Mouse (Mus musculus) midbrain, embryonic 10.5 days (tissue): ENCODE measurements at regions not wholly inside any gene's neighbourhood (a gene's known extent, or its start where the extent isn't known, plus 50 kb on each side); places are given as distances from the start of the nearest gene placed in this dataset.

ENCODE experiments used
- DNase-seq: peaks from one replicate; pipeline ENCODE4 v3.0.0-alpha.2; 2017; ENCODE audit warnings: low spot score
- H3K27ac ChIP-seq: fragments of 300-500 bp; sonication (generic); replicated peaks from 2 replicates; pipeline ENCODE4 v1.5.1; 2016; ENCODE audit warnings: mild to moderate bottlenecking
- H3K27me3 ChIP-seq: fragments of 300-500 bp; sonication (generic); 2 replicates; pipeline ENCODE4 v1.6.1; 2016; ENCODE audit warnings: low read depth, mild to moderate bottlenecking; ENCODE audit not compliant: poor library complexity, severe bottlenecking
- H3K36me3 ChIP-seq: fragments of 300-500 bp; sonication (generic); 2 replicates; pipeline ENCODE4 v1.6.1; 2016; ENCODE audit warnings: mild to moderate bottlenecking, moderate library complexity
- H3K4me1 ChIP-seq: fragments of 300-500 bp; sonication (generic); 2 replicates; pipeline ENCODE4 v1.6.1; 2016
- H3K4me3 ChIP-seq: fragments of 300-500 bp; sonication (generic); 2 replicates; pipeline ENCODE4 v1.5.1; 2016; ENCODE audit warnings: mild to moderate bottlenecking, moderate library complexity
- H3K9me3 ChIP-seq: fragments of 300-500 bp; sonication (generic); replicated peaks from 2 replicates; pipeline ENCODE4 v1.6.1; 2016; ENCODE audit warnings: mild to moderate bottlenecking
- WGBS: fragments of 180-500 bp; shearing (Covaris S2); methylation state at CpG from one replicate; pipeline ENCODE4 v1.1.7; 2016; 5-methylcytosine and 5-hydroxymethylcytosine counted together

DNA sequence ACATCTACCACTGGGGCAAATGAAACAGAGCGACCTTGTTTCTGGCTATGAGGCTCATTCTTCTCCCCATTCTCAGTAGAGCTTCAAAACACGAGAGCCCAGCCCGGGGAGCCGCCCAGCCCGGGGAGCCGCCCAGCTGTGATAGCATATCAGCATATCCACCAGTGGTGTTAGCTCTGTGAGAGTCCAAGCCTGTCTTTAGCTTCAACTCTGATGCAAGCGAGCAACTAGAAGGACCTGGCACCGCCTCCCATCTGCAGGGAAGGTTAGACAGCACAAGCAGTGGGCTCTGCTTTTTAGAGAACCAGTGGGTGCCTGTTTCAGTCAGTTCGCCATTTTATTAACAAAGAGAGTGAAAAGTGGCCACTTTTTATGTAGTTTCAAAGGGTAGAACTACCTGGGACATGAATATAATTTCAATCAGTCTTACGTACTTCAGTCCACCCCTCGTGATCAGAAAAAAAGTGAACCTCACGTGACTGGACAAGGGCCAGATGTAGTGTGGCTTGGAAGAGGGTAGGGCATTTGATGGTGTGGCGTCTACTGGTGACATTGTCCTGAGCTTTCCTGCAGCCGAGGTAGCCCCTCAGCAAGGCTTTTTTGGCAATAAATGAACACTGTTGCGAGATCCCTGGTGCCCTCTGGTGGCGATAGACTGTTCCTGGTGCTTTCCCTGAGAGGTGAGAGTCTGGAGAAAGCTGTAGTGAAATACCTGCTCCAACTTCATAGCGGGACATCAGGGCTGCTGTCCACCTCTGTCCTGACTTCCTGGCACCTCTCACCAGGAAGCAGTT lies 121.0 kb downstream of the Amer3 start:
- Histone ChIP-seq H3K27me3 (no peaks in the 10 kb centered on the region), H3K4me3 (no peak overlapping the region), H3K9me3 (no peaks in the 10 kb centered on the region), H3K36me3 (no peaks in the 10 kb centered on the region), H3K4me1 (no peaks in the 10 kb centered on the region; the same call in 1 of the 2 replicates), H3K27ac (no peak overlapping the region)
- peak; percentile 59 for DNase-seq
- WGBS, result 50% methylated on average over 17 of the region's 17 CpGs

DNA sequence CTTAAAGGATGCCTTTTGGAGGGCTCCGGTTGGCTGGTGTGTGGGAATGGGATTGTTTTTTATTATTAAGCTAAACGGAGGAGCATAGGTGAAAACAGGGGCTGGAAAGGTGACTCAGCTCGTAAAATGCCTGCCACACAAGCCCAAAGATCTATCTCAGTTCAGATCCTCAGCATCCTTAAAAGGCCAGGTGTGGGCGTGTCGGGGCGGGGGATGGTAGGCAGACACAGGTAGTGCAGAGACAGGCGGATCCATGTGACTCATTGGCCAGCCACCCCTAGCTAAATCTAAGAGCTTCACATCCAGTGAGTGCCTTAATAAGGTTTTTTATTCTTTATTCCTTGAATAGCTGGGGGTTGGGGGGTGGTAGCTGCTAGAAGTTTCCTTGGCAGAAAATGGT lies 122.0 kb downstream of the Amer3 start:
- Histone ChIP-seq H3K9me3 (no peaks in the 10 kb centered on the region), H3K27ac (no peak overlapping the region), H3K4me1 (no peaks in the 10 kb centered on the region; the same call in 1 of the 2 replicates), H3K4me3 (no peak overlapping the region), H3K36me3 (no peaks in the 10 kb centered on the region), H3K27me3 (no peaks in the 10 kb centered on the region)
- 79% methylated on average over 7 of the region's 7 CpGs for WGBS
- no peak for DNase-seq

DNA sequence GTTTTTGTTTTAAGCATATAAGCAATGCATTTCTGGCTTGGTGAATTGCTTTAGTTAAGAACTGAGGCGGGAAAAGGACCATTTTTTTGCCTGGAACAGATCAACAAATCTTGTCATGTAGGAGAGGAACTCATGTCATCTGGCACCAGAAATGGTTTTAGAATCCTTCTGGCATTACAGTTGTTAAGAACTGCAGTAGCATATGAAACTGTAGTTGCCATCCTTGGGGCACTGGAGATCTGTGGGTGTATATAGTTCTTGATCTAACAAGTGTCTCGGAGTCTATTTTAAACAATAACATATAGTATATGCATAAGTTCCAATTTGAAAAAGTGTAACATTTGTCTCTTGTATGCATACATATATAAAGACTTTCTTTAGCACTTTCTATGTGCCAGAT lies 129.6 kb downstream of the Amer3 start:
- no peaks in the 10 kb centered on the region for H3K4me1 ChIP-seq
- no peaks in the 10 kb centered on the region for H3K27me3 ChIP-seq
- no peak overlapping the region for H3K4me3 ChIP-seq
- no peak overlapping the region for H3K27ac ChIP-seq
- no peaks in the 10 kb centered on the region for H3K36me3 ChIP-seq
- 91% methylated on average over 2 of the region's 2 CpGs for WGBS
- no peak for DNase-seq
- no peaks in the 10 kb centered on the region for H3K9me3 ChIP-seq

DNA sequence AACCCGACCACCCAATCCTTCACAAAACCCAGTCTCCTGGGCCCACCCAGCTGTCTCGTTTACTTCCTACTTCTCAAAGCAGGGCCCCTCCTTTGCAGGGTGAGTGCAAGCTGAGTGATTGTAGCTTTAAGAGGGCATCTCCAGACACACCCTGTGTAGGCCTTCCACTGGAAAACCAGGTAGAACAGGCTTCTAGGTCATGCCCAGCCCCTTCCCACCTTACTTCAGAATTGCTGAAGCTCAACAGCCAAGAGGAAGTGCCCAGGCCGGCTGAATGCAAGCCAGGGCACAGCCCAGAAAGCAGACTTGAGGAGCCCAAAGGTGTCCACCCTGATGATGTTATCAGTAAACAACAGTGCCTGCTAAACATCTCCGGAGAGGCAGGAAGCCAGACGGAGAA lies 120.2 kb downstream of the Fam168b start:
- Histone ChIP-seq H3K27ac (no peak overlapping the region; the same call in 1 of the 2 replicates), H3K4me3 (no peak overlapping the region), H3K27me3 (no peaks in the 10 kb centered on the region), H3K36me3 (no peaks in the 10 kb centered on the region), H3K4me1 (no peaks in the 10 kb centered on the region), H3K9me3 (no peaks in the 10 kb centered on the region)
- 85% methylated on average over 5 of the region's 5 CpGs for WGBS
- DNase-seq, result no peak

DNA sequence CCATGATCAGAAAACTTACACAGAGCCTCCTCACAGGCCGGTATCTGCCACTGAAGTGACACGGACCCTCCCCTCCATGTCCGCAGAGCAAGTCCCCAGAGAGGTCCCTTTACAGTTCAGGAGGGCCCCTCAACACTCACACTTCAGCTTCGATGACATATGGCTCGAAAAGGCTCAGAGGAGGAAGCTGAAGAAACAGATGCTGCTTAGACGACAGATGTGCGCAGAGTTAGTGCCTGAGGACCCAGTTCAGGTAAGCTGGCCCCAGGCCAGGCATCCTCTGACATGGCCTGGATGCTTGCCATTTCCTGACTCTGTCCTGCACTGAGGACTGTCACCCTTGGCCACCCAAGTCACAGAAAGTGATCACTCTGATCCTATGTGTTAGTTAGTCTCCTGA lies 110.7 kb downstream of the Fam168b start:
- DNase-seq, result no peak
- Histone ChIP-seq H3K27ac (no peak overlapping the region), H3K36me3 (no peaks in the 10 kb centered on the region), H3K4me3 (no peak overlapping the region), H3K4me1 (no peaks in the 10 kb centered on the region), H3K27me3 (no peaks in the 10 kb centered on the region), H3K9me3 (no peaks in the 10 kb centered on the region)
- 87% methylated on average over 7 of the region's 7 CpGs for WGBS

DNA sequence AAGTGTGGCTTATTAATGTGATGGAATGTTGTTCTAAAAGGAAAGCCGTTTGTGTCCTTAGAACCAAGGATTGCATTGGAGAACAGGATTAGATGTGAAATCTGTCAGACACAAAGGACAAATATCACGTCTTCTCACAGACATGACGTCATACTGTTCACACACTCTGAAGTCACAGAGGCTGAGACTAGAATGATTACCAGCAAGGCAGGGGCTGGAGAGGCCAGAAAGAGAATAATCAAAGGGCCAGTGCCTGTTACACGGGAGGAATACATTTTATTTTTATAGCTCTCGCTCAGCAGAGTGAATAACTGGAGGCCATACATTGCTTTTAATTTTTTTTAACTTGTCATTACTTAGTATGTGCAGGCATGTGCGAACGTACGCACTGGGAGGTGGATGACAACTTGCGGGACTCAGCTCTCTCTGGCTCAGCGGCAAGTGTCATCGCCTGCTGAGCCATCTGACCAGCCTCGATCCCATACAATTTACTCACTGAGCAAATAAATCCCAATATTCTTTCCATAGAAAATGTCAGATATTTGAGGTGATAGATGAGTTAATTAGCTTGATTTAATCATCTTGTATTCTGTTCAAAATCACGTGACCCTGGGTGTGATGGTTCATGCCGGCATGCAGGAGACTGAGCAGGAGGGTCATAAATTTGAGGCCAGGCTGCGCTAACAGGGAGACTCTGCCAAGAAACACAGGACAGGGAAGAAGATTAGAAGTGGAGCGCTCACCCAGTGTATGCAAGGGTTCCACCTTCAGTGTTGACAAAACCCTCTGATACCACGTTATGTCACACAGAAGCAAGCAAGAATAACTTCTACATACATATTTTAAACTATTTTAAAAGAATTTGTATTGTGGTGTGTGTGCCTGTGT lies 109.6 kb downstream of the Fam168b start:
- Histone ChIP-seq H3K27me3 (no peaks in the 10 kb centered on the region), H3K36me3 (no peaks in the 10 kb centered on the region), H3K4me3 (no peak overlapping the region), H3K9me3 (no peaks in the 10 kb centered on the region), H3K27ac (no peak overlapping the region), H3K4me1 (no peaks in the 10 kb centered on the region)
- DNase-seq, result no peak
- WGBS, result 89% methylated on average over 17 of the region's 17 CpGs

DNA sequence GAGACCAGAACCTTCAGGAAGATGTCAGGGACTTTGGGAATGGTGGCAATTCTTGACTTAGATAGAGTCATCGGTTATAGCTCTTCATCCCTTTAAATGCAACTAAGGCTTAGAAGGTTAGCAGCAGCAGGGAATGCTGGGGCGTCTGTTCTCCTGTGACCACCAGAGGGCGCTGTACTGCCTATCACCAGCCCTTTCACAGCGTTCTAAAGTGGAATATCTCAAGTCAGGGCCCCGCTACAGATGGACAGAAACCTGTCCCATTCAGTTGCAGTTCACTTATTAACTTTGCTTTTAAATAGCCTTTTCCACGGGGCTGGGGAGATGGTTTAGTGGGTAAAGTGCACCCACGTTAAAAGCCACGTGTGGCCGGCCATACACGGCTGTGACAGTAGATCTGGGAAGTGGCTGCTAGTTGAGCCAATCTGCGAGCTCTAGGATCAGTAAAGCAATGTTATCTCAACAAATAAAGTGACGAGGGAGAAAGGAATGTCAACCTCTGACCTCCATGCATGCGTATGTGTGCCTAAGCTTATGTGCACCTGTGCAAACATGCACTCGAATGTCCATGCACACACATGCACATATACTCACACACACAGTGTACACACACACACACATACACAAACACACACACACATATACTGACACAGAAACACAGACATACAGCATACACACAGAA lies 104.3 kb downstream of the Fam168b start:
- Histone ChIP-seq H3K4me3 (no peak overlapping the region), H3K4me1 (no peaks in the 10 kb centered on the region; the same call in 1 of the 2 replicates), H3K27me3 (no peaks in the 10 kb centered on the region), H3K36me3 (no peaks in the 10 kb centered on the region), H3K9me3 (no peaks in the 10 kb centered on the region), H3K27ac (no peak overlapping the region)
- DNase-seq, result peak; percentile 57
- 51% methylated on average over 14 of the region's 14 CpGs for WGBS

DNA sequence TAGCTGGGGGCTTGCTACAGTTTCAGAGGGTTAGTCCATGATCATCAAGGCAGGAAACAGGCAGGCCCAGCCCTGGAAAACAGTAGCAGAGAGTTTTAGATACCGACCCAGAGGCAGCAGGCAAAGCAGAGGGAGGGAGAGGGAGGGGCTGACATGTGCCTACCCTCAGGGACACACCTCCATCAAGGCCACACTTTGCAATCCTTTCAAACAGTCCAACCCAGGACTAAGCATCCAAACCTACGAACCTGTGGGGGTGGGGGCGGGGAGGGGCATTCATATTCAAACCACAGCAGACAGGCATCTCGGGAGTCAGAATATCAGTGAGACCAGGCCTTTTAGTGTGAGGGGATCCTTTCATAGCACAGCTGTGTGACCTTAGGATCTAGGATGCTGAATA lies 103.2 kb downstream of the Fam168b start:
- no peak overlapping the region for H3K4me3 ChIP-seq
- H3K9me3 ChIP-seq, result no peaks in the 10 kb centered on the region
- 71% methylated on average over 4 of the region's 4 CpGs for WGBS
- H3K27me3 ChIP-seq, result no peaks in the 10 kb centered on the region
- H3K36me3 ChIP-seq, result no peaks in the 10 kb centered on the region
- DNase-seq, result no peak
- H3K4me1 ChIP-seq, result no peaks in the 10 kb centered on the region; the same call in 1 of the 2 replicates
- H3K27ac ChIP-seq, result no peak overlapping the region

DNA sequence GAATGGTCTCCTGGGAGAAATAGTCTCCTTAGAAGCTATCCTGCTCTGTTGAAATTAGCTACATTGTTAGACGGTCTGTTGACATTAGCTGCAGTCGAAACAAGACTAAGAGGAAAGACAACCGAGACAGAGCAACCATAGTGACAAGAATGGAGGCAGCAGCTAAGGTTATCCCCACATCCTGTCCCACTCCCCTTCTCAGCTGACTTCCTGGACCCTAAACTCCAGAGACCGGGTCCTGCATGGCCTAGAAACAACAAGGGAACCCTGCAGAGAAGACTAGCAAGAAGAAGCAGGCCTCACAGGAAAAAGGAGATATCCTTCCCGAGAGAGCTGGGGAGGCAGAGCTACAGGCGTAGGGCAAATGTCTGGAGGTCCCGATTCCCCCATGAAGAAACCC lies 102.0 kb downstream of the Fam168b start:
- no peak for DNase-seq
- Histone ChIP-seq H3K27ac (no peak overlapping the region), H3K27me3 (no peaks in the 10 kb centered on the region), H3K4me3 (no peak overlapping the region), H3K9me3 (no peaks in the 10 kb centered on the region), H3K4me1 (no peaks in the 10 kb centered on the region; the same call in 1 of the 2 replicates), H3K36me3 (no peaks in the 10 kb centered on the region)
- WGBS, result 63% methylated on average over 7 of the region's 7 CpGs

DNA sequence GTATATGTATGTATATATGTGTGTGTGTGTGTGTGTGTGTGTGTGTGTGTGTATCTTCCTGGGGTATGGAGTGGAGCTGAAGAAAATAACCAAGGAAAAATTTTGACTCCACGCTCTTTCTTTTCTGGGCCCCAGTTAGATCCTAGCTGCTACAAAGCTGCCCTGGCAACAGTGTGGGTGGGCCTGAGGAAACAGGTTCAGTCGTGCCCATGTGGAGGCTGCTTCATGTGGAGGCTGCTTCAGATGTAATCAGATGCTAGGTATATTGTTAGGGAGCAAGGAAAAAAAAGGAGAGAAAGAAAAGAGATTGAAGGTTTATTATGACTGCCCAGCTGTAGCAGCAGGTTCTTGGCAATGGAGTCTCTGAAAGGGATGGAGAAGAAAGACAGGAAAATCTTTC lies 100.6 kb downstream of the Fam168b start:
- H3K4me1 ChIP-seq, result no peaks in the 10 kb centered on the region; the same call in 1 of the 2 replicates
- WGBS, result 73% methylated on average over 2 of the region's 2 CpGs
- H3K36me3 ChIP-seq, result no peaks in the 10 kb centered on the region
- no peak overlapping the region for H3K27ac ChIP-seq
- H3K4me3 ChIP-seq, result no peak overlapping the region
- no peak for DNase-seq
- no peaks in the 10 kb centered on the region for H3K9me3 ChIP-seq
- H3K27me3 ChIP-seq, result no peaks in the 10 kb centered on the region

DNA sequence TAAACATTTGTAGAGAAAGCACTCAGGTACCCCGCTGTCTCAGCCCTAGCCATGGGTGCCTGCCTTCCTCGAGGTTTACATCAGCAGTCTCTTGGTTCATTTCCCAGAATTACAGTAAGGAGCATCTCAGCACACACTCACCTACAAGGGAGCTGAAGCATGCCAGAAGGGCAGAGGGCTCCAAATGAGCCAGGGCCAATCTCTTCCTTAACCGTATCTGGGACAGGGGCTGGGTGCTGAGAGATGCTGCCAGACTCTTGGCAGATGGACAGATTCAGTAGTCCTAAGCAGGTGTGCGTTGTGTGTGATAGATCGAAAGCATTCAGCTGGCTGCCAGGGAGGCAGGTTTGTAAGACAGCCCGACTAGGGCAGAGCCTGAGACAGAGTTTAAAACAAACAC lies 97.0 kb downstream of the Fam168b start:
- no peak for DNase-seq
- peaks cover 18% of the 10 kb centered on the region for H3K4me1 ChIP-seq
- H3K27me3 ChIP-seq, result peaks cover 33% of the 10 kb centered on the region
- no peak overlapping the region for H3K4me3 ChIP-seq
- H3K9me3 ChIP-seq, result no peaks in the 10 kb centered on the region
- 79% methylated on average over 6 of the region's 6 CpGs for WGBS
- no peaks in the 10 kb centered on the region for H3K36me3 ChIP-seq
- H3K27ac ChIP-seq, result no peak overlapping the region

DNA sequence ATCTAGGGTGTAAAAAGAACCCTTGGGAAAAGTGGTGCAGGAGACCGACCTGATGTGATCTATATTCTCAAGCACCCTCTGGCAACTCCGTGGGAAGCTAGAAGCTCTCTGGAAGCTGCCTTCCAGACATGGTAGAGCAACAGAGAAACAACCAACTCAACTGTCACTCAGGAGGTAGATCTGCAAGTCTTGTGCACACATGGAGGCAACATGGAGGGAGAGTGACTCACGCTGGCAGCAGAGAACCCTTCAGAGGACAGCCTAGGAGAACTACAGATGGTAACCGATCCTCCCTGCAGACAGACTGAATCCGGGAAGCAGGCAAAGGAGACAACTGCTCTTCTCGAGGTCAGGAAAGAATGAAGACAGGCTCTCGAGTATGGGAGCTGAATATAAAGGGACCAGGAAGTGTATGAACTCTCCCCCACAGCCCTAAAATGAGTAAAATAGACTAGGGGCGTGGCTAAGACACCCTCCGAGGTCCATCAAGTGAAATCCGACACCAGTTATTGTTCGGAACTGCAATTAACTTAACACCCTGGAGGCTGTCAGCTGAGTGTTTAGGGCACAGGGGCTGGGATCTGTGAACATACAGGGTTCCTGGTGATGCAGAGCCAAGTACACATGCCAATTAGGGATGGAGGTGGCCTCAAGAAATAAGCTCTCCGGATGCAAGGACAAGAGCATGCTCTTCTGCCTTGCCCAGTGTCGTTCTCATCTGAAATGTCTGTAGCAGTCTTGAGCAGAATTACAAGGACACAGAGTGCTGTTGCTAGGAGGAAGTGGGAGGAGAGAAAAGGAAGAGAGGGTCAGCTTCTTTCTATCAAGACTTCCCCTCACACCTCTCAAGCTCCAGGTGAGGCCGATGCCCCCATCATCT lies 93.5 kb downstream of the Fam168b start:
- WGBS, result 12% methylated on average over 14 of the region's 14 CpGs
- peak; percentile 28 for DNase-seq
- no peak overlapping the region for H3K27ac ChIP-seq
- peaks cover 67% of the 10 kb centered on the region for H3K27me3 ChIP-seq
- H3K9me3 ChIP-seq, result no peaks in the 10 kb centered on the region
- peak overlapping the region; percentile 75 for H3K4me3 ChIP-seq
- peaks cover 27% of the 10 kb centered on the region for H3K4me1 ChIP-seq
- H3K36me3 ChIP-seq, result no peaks in the 10 kb centered on the region
